Mouse (Mus musculus) ovary, postnatal 36 days (tissue): ENCODE results near the gene Slc9a8.
"Not testable (repeated sequence)": the region's sequence is repeated elsewhere in the genome, so short reads cannot be mapped to it uniquely, and the experiment has no call there.

ENCODE experiments used
- DNase-seq: peaks from one replicate; pipeline ENCODE4 v3.0.0; 2022; ENCODE audit warnings: low spot score, mixed read lengths

Slc9a8 gene

DNA sequence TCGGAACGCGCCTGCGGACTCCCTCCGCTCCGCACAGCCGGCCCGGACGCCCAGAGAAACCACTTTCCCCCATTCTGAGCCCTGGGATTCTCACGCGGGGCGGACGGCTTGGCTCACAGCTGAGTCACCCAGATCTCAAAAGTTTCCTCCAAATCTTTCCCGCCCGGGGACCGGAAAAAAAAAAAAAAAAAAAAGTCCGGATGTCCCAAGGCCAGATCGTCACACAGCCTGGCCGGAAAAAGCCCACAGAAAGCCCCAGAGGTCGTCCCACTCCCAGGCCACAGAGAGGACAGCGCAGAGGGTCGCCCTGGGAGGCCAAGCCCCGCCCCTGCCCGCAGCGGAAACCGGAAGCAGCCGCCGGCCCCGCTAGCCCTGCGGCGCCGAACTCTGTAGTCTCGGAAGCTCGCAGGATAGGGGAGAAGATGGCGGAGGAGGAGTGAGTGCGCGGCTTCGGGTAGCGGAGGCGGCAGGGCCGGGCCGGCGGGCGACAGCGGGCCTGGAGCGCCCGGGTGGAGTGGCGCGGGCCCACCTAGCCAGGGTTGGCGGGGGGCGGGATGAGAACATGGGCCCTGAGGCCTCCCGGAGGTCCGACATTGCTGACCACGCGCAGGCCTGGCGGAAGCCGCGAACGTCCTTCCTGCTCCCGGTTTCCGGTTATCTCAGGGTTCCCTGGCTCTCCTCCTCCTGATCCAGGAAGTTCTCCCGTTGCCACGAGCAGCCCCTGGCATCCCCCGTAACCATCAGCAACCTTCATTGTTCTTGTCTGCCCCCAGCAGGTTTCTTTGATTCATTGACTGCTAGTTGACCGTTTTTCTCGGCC lies at the start of gene Slc9a8:
Gene Slc9a8, plus strand, starts transcription at position 383 of the 820 bp plus-strand sequence.
- DNase-seq = peak; percentile 96

DNA sequence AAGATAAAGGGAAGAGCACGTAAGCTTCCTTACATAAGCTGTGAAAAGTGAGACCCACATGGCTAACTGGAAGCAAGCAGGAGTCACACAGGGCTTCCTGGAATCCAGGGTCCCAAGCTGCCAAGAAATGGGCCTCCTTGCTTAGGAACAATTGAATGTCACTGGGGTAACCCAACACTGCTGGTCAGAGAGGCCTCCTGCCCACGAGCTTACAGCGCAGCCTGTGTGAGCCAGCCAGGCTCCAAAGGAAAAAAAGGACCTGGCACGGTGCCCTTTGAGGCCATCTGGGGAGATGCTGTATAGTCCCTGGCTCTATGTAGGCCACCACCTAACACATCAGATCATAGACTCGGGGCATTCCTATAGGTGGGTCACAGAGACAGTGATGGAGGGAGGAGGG lies 48.2 kb upstream of the Slc9a8 start:
- DNase-seq = peak; percentile 43

DNA sequence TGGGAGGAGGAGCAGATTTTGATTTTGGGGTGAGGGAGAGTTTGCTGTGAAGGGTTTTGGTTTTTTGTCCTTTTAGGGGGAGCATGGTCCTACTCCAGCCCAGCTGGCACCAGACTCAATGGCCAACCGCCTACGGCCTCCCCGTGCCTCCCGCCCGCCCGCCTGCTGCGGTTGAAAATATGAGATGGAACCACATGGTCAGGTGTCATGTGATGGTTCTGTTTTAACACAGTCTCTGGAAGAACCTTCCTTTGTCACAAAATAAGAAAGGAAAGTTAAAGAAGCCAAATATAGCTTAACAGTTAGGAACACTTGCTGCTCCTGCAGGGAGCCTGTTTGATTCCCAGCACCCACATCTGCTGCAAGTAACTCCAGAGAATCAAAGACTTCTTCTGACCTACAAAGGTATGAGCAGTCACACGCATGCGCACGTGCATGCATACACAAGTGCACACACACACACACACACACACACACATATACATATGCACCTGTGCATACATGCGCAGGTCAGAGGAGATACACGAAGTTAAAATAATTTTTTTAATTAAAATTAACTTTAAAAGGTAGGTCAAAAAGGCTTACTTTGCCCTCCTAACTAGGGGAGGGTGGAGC lies 47.2 kb upstream of the Slc9a8 start:
- no peak for DNase-seq

DNA sequence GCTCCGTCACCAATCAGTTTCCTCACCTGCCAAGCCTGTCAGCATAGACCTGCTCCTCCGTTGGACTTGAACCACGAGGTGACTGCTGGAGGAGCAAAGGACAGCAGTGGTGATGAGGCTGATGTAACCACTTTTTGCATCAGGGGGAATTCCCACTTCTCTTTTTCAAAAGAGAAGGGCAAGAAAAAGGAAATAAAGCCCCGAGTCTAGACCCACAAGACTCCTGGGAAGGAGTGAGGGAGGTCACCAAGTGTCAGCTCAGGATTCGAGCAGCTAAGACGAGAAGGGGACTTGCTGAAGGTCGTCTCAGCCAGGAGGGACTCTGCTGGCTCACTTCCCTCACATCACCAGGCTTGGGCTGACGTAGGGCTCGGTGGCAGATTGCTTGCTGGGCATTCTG lies 46.4 kb upstream of the Slc9a8 start:
- DNase-seq = no peak

DNA sequence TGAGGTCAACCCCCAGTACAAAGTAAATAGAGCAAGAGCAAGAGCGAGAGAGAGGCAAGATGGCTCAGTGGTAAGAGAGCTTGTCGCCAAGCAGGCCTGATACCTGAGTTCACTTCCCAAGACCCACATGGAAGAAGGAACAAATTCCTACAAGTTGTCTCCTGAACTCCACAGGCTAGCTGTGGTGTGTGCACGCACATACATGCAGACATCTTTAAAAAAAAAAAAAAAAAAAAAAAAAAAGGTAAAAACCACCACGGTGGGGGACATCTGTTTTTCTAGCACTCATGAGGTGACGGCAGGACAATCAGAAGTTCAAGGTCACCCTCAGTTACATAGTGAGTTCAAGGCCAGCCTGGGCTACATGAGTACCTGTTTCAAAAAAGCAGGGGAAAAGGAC lies 45.8 kb upstream of the Slc9a8 start:
- DNase-seq = no peak

DNA sequence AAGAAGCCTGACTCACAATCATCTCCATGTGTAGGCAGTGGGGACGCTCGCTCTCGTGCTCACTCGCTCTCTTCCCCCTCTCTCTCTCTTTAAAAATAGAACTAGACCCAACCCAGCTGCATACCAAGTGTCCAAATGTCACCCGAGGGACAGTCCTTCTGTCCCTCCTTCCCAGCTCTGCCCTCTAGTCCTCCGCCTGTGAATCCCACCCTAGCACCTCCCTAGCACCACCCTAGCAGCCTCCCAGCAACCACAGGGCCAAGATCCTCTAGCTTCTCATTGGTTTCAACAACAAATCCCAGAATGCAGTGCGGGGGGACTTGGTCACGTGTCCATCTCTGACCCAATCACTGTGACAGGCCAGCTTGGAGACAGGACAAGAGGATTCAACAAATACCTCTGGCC lies 45.4 kb upstream of the Slc9a8 start:
- no peak for DNase-seq

DNA sequence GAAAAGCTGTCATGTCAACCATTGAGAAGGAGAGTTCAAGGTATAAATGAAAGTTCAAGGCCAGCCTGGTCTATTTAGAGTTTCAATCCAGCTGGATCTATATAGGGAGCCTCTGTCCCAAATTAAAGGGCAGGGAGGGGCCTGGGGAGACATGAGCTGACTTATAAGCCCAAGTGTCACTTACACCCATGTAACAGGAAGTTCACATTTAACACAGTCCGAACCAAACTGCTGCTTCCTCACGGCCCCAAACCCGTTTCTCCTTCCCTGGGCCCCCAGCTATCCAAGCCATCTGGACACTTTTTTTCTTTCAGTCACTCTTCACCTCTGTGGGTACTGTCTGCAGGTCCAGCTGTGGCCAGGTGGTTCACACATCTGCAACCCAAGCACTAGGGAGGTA lies 43.8 kb upstream of the Slc9a8 start:
- DNase-seq = no peak

DNA sequence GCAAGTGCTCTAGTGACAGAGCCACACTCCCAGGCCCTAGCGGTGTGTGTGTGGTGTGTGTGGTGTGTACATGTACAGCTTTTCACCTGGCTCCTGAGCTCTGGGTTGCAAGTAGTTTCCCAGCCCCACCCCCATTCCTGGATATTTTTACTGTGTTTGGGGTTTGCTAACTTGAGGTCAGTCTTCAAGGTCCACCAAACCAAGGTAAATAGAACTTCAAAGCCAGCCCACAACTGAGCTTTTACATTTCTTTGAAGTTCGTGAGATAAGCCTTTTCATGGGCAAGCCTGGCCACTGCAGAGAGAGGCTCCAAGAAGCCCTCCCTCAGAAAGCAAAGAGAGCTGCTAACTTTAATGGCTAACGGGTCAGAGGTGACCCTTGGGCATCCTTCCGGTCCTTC lies 42.5 kb upstream of the Slc9a8 start:
- DNase-seq = no peak

DNA sequence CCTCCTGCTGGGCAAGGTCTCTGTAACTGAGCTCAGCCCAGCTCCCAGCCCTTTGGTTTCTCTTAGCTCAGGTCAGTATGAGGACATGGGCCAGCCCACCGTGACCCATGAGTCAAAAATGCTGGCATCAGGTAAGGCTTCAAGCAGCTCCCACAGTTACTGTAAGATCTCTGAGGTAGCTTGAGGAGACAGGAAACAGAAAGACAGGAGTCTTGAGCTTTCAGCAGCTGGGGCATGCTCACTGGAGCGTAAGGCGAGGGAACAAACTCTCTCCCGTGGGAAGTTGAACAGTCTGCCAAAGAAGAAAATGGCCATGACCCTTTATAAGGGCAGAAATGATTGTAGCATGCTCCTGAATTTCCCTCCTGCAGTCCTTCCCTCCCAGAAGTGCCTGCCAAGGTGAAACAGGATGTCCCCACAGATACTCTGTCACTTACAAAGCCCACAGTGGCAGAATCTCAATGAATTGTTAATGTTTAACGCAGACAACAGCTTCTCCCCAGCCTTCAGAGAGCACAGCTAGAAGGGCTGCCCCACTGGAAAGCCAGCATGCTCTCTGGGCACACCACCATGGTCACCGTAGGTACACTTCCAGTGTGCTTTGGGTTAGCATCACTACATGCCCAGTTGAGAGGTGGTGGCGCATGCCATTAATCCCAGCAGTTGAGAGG lies 40.8 kb upstream of the Slc9a8 start:
- peak; percentile 21 for DNase-seq

DNA sequence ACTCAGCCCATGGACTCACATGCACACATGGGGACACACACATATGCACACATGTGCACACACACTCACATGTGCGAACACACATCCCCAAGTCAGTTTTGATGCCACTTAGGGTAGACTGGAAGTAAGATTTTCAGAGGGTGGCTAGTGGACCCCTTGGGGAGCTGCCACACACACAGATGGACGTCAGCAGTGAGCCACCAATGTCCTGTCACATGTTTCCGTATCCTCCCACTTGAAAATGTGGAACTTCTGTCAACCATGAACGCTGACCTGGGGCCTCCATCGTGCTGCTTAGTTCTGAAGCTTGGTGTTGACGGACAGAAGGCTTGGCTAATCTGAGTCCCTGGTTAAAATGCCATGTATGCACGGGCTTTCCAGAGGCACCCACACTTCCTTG lies 39.9 kb upstream of the Slc9a8 start:
- DNase-seq = no peak

DNA sequence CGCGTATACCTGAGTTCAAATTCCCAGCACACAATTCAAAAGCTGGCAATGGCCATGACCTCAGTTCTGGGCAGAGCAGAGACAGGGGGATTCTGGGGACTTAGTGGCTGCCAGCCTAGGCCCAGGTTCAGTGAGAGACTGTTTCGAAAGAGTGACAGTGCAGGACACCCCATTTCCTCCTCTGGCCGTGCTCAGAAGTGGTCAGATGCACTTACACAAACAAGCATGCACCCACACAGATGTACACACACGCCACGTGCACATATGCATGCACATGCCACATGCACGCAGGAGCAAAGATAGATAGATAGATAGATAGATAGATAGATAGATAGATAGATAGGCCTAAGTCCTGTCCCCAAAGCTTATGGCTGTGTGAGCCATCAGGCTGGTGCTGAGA lies 39.1 kb upstream of the Slc9a8 start:
- no peak for DNase-seq

DNA sequence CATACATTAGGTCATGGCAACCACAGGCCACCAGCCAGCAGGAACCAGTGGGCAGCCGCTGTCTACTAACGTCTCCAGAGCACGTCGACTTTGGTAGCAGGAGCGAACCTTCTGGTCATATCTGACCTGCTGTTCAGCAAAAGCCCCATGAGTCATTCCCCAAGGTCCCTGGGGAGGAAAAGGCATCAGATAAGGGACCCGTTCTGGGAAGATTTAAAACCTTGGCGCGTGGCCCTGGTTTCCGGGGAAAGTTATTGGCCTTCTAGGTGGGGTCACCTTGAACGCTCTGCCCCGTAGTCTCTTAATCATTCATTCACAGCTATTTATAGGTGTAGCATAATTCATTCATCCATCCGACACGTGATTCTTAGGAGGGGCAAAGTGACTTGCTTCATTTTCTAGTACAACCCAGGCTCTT lies 37.8 kb upstream of the Slc9a8 start:
- peak; percentile 62 for DNase-seq

DNA sequence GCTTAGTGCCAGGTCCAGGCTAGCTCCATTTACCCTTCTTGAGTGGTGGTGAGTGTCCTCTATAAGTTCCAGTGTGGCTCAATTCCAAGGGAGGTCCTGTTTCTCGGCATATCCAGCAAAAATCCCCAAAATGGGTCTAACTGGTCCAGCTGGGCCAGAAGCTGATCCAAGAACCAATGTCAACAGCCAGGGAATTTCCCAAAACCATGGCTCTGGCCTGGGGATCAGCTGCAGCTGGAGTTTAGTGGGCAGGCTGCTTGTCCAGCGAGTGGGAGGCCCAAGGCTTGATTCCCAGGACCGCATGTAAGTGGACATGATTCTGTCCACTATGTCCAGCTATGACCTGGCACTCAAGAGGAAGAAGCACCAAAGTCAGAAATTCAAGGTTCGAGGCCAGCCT lies 35.1 kb upstream of the Slc9a8 start:
- no peak for DNase-seq

DNA sequence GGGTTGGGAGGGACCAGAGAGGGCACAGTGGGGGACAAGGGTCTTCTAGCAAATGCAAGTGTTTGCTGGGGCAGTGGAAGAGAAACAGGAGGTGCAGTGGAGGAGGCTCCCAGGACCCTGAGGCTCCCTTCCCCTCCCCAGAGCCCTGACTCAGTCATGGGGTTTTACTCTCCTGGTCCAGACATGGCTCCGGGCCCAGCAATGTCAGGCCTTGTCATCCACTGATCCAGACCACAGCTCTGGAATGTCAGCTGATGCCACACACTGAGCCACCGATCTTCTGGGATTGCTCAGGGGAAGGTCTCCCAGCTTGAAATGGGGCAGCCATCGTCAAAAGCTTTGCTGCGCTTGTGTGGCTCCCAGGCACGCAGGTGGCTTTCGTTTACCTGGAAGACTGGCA lies 34.5 kb upstream of the Slc9a8 start:
- no peak for DNase-seq

DNA sequence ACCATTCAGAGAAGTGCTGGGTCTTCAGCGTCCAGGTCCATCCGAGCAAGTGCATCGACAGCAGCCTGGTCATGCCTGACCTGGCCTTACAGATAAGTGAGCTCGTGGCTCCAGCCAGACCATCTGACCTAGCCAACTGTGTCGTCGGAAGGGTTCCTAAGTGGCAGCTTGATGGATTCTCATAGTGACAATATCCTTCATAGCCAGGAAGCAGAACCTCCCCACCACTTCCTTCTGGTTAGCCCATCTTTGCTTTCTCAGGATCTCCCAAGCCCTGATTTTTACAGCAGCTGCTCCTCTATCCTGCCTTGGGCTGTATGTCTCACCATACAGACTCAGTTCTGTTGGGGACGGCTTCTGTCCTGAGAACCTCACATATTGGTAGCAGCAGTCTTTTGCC lies 27.1 kb upstream of the Slc9a8 start:
- no peak for DNase-seq

DNA sequence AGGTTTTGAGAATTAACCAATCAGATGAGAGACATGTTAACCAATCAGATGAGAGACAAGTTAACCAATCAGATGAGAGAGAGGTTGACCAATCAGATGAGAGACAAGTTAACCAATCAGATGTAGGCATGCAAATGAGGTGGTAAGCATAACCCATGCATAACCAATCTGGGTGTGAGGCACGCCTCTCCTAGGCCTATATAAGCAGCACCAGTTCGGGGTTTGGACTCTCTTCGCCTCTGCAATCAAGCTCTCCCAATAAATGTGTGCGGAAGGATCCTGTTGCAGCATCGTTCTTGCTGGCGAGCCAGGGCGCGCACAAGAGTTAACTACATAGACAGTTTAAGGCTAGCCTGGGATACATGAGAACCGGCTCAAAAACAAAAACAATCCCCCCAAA lies 25.1 kb upstream of the Slc9a8 start:
- DNase-seq = not testable (repeated sequence)

DNA sequence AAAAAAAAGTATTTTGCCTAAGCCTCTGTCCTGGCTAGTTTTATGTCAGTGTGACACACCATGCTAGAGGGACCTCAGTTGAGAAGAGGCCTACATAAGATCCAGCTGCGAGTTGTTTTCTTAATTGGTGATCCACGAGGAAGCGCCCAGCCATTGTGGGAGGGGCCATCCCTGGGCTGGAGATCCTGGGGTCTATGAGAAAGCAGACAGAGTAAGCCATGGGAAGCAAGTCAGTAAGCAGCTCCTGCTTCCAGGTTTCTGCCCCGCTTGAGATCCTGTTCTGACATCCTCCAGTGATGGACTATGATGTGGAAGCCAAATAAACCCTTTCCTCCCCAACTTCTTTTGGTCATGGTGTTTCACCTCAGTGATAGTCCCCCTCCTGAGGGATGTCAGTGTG lies 22.5 kb upstream of the Slc9a8 start:
- no peak for DNase-seq

DNA sequence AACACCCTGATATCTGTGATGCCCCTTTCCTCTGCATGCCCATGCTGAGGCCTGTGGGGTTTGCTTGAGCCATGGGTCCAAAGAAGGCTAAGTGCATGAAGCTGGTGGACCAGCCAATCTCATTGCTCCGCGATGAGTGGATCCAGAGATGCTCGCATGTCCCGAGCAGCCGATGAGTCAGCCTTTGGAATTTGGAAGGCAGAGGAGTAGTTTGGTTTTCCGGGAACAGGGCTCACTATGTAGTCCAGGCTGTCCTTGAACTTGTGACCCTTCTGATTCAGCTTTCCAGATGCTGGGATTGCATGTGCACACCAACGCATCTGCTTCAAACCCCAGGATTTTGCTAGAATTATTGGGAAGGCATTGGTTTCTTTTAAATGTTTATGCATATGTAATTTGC lies 21.9 kb upstream of the Slc9a8 start:
- no peak for DNase-seq

DNA sequence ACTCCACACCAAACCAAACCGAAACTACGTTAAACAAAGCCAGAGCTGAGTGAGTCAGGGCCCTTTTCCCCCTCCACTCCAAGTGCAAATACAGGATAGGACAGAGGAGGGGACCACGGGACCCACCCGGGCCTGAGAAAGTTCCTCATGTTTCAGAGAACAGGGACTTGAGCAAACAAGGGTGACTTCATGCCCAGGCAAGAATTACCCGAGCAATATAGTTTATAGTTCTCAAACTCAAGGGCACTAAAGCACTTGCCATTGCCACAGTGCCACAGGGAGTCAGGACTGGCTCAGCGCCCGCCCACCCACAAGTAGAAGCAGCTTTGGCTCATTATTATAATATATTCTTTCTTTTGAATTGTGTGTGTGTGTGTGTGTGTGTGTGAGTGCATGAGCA lies 18.4 kb upstream of the Slc9a8 start:
- no peak for DNase-seq

DNA sequence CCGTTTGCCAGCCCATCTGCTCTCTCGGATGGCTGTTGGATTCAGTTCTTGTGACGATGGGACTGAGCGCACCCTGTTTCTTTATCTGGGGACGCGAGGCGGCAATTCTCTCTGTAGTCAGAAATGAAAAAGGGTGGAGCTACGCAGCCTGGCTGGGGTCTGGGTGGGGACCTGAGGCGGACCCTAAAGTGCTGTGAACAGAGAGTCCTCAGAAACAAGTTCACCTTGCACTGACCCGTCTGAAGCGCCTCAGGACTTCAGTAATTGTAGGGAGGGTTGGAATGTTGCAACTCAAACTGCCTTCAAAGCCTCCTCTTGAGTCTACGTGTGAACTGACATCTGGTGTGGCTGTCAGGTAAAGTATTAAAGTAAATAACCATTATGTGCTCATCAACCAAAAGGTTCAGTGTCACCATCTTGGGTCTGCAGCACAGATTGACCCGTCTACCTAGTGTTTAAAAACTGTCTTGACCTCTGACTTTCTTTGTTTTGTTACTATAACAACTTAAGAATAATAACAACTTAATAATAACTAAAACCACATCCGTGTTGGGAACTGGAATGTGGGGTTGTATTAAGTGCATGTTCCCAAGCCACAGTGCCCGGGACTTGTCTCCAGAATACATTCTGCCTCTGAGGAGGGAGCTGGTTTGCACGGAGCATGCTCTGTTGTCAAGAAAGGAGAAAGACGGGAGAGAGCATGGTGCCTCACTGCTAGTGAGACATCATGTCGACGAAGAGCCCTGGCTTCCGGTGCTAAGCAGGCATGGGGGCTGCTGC lies 16.2 kb upstream of the Slc9a8 start:
- no peak for DNase-seq

DNA sequence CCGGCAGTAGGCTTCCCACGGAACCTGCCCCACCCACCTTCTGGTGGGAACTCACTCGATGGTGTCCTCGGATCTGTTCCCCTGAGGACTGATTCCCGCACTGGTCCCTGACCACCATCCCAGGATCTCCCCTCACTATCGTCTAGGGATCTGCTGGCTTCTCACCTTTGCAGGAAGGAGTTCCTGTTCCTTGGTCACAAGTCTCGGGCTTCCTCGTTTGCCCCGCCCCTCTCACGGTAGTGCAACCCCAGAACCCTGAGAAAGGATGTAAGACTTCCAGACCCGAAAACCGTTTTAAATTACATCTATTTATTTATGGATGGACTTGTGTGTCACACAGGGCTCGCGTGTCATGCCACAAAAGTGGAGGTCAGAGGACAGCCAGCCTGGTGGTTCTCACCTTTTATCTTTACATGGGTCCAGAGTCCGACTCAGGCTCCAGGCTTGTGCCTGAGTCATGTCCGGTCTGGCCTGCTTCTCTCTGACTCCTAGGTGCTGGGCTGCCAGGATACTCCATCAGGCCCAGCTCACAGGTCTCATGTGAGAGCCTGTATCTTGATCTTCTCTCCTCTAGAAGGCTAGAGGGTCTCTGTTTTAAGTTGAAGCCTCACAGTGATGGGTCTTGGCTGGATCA lies 14.1 kb upstream of the Slc9a8 start:
- DNase-seq = no peak

DNA sequence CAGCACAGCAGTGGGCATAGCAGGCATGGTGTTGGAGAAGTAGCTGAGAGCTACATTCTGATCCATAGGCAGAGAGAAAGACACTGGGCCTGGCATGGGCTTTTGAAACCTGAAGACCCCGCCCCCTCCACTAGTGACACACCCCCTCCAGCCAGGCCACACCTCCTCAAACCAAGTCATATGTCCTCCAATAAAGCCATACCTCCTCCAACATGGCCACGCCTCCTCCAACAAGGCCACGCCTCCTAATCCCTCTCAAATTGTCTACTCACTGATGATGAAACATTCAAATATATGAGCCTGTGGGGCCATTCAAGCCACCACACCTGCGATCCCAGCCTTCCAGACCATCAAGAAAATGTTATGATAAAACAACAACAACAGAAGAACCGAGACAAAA lies 7.1 kb upstream of the Slc9a8 start:
- DNase-seq = no peak
